Mouse (Mus musculus) cerebellum, adult 9-11 months (tissue): Measurements from ENCODE around the gene Il9r.

Experiments used
- DNase-seq: peaks from one replicate; pipeline ENCODE4 v3.0.0; 2022

The Il9r gene

DNA sequence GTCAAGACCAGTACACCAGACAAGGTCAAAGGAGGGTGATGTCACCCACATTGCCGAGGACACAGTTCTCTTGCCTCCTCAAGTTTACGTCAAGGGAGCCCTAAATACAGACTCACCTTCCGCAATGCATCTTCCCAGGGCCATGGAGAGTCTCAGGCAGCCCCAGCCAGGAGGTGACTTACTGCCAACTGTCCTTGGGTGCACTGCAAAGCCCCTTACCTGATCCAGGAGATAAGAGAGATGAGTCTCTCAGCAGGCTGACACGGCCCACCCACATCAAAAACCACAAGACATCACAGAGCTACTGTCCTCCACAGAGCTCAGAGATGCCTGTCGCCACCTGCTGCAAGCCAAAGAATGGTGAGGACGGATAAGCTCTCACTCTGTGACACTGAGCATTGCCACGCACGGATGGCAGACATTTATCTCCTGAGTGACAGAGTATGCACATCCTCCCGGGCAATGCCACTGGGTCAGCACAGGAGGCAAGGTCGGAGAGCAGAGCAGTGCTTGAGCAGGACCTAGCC, at the start of gene Il9r:
Gene Il9r (minus strand): TSS at position 205 of the 527 bp plus-strand sequence.
- DNase-seq: no peak

DNA sequence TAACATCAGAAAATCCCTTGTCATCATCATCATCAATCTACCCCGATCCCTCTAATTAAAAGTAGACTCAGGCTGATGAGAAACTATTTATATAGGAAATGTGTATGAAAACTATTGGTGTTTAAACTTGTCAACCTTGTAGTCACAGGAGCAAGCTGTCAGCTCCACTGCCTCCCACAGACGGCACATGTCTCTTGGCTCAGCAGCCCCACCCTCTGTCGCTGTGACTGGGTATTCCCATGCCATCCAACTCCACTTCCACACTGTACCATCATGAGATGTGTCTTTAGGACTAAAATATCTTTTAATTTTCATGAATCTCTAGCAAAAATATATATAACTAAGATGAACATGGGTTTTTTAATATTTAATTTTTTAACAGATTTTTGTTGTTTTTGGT, 48.3 kb upstream of the Il9r start:
- DNase-seq: no peak

DNA sequence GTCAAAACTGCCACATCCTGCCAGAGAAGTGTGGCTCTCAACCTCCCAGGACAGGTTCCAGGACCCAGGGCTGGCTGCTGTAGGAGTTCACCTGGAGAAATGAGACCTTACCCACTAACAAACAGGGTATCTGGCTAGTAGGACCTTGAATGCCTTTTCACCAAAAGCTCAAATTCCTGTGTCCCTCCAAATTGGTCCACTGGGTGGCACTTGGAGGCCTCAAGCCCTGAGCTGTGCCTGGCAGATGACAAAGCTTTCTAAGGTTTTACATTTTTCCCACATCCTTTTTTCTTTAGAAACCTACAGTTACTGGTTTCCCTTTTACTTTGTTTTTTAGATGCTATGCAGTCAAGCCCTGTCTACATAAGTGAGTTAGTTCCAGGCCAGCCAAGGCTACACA, 47.0 kb upstream of the Il9r start:
- no peak for DNase-seq

DNA sequence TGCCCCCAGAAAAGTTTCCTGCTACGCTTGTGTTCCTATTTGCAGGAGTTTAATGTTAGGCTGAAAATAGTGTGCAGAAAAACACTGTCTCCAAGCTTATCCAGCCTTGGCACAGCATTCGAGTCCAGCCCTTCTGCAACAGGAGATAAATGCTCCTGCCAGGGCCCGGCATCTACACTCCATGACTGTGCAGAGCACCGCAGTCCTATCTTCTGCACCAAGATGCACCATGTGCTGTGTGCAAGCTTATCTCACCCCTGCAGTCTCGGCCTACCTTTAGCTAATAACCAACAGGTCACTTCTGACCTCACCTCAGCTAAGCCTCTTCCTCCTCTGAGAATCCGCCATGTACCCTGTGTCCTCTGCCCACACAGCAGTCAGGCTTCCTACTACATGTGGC, 45.5 kb upstream of the Il9r start:
- DNase-seq: no peak

DNA sequence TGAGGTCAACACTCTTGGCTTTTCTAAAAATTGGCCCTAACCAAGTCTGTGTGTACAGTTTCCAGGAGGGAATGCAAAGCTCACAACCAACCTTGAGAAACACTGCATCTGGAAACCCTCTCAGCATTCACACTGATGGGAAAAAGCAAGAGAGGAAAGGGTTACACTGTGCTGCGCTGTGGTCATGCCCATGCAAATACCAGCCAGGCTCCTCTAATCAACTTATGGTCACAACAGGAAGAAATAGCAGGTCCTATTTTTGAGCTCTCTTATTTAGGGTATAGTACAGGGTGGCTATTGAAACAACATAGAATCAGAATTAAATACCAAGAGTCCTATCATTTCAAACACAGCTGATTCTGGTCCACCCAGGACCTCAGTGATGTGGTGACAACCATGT, 44.5 kb upstream of the Il9r start:
- DNase-seq: no peak

DNA sequence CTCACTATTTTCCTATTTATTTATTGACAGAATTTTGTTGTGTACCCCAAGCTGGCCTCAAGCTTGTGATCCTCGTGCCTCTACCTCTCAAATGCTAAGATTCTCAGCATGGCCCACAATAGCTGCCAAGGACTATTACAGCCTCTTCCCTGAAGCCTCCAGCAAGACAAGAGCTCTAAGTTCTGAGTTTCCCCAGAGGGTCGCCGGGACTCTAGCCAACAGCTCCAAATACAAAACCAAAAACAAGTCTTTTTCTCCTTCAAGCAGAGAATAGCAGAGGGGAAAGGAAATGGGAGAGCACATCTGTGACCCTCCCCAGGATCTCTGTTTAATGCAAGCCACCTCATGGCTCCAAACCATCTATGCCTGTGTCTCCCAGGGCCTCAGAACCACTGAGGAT, 44.0 kb upstream of the Il9r start:
- no peak for DNase-seq

DNA sequence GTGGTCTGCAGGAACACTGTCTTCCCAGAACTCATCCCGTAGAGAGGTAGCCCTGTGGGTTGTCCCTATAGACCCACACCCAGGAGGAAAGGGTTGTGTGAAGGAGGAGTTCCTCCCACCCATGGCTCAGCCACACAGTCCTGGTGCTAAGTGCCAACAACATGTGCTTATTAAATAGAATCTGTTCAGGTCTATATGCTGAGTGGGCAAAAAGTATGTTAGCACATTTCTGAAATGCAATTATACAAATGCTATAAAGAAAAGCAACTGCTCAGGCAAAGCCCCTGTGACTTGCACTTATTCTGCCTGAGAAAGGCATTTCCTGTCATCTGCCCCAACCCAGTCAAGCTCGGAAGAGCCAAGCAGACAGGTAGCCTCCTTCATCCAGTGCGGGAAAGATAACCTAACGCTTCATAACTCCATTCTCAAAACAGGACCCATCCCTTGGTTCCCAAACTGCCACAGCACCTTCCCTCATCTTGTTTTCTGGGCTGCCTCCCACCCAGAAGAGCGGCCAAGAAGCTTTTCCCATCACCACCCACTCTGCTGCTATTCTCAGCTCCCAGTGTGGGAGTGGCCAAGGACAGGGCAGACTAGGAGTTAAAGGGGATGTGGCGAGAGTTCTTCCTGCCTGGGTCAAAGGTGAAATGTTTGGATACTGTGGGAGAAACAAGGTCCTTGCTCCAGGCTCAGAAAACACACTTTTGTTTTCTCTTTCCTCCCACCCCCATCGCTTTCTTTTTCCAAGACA, 43.3 kb upstream of the Il9r start:
- no peak for DNase-seq

DNA sequence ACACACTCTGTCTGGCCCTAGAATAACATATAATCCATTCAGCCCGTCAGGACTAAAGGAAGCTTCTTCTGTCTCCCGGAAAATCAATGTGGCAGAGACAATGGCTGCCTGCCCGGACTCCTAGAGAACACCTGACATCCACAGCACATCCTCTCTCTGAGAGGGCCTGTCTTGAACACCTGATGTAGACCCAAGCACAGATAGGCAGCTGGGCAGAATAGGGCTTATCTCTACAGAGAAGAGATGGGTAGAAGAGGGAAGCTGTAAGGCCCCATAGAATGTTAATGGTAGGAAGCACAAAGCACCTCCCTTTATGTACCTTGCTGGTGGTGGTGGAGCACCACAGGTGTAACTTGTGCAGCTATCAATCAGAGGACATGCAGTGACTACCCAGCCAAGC, 42.1 kb upstream of the Il9r start:
- no peak for DNase-seq

DNA sequence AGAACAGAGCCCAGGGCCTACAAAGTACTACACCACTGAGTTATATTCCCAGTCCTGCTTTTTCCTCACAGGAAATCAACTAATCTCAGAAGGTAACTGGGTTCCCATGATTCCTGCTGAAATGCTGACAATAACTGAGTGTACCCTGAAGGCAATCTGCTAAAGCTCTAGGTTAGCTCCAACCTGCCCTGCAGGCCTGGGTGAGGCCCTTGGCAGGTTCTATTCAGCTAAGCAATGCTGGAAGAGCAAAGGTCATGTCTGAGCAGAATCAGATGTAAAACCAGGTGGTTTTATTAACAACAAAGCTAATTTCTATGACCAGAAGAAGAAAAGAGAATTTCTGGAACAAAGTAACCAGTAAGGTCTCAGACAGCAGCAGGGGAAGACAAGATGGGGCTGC, 41.3 kb upstream of the Il9r start:
- no peak for DNase-seq

DNA sequence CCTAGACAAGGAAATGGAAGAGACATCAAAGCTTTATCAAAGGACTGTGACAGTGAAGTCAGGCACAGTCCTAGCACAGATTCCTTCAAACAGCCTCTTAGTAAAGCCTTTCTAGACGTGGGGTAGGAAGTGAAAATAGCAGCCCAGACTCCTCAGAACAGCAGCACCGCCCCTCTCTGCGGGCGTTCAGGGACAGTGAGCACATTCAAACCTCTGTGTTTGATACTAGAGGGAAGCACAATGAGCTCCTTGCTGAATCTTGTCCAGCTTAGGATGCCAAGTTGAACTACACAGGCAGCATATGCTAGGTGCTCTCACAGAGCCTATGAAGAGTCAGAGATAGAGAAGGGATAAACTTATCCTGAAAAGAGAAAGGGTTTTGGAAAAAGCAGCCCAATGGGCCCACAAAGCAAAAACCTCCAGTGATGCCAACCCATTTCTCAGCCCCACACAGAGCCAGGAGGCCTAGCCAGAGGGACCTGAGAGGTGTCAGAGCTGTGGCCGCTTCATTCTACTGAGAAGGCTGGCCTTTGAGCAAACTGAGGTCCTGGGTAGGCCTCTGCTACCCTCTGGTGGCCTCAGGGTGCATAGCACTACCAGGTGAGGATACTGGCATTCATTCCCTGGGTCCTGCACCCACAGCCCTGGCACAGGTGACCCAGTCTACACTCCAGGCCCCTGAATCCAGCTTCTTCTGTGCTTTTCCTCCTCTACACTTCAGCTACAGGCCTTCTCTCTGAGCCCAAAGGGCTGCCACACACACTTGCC, 38.2 kb upstream of the Il9r start:
- peak; percentile 84 for DNase-seq

DNA sequence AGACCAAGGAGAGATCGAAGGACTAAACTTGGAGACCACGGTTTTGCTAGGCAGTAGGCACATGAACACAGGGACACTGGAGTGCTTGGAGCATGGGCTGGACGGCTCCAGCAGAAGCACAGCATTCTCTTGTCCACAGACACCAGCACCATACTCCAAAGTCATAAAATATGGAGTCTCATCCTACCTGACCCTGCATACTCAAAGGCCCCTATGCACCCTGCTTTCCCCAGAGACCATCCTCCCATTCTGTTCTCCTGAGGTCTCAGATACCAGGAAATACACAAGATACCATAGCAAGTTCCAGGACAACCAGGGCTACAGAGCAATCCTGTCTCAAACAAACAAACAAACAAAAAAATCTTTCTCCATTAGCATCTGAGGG, 37.3 kb upstream of the Il9r start:
- DNase-seq: no peak

DNA sequence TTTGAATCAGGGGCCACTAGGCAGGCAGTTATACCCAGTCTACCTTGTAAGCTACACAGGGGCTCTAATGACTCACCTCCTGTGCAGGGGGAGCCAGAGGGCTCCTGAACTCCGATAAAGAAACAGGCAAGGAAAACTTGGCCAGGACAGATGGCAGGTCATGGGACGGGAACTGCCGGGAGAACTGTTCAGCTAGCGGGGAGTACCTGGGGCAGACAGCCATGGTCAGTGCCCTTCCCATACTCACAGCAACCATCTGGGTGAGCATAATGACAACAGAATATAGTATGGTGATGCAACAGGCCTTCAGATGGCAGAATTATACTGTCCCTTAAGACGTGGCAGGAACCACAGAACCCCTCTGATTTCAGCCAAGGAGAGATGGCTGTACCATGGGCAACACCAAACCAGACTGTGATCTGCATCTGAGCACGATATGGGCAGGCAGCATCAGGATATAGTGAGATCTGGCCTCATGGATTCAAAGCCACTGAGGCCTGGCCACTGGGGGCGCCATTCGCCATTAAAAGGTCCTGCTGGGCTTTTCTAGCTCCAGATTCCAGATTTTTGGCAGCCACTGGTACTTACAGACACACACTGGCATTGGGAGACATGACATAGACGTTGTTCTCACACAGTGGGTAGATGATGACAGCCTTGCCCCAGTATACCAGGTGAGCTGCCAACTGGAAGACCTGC, 36.8 kb upstream of the Il9r start:
- DNase-seq: peak; percentile 78

DNA sequence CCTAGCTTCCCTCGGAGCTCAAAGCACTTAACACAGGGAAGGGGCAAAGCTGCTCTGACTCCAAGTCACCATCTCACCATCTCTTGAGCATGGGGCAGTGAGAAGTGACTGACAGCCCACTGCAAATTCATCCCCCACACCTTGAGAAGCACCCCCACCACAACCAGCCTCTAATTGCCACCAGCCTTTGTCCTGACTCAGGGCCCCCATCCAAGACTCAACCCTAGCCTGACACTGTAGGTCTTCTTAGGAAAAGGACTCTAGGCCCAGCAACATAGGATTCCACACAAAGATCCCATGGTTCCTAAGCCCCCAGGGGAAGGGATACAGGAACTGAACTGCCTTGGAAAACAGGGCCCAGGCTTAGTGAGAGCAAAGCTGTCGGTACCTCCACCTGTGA, 36.1 kb upstream of the Il9r start:
- peak; percentile 52 for DNase-seq

DNA sequence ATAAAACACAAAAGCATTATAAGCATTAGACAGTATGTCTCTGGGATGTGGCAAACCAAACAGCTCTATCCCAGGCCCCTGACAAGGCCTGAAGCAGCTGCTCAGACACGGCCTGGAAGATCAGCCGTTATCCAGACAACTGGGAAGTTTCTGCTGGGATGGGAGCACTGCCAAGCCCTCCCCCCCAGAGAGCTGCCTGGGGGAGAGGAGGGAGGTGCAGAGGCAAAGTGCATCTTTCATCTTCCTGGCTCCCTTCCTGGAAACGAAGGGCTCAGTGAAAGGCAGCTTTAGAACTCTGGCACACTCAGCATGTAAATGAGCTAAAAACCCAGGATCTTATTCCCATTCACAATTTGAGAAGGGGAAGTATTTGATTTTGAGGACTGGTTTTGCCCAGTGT, 35.6 kb upstream of the Il9r start:
- peak; percentile 73 for DNase-seq

DNA sequence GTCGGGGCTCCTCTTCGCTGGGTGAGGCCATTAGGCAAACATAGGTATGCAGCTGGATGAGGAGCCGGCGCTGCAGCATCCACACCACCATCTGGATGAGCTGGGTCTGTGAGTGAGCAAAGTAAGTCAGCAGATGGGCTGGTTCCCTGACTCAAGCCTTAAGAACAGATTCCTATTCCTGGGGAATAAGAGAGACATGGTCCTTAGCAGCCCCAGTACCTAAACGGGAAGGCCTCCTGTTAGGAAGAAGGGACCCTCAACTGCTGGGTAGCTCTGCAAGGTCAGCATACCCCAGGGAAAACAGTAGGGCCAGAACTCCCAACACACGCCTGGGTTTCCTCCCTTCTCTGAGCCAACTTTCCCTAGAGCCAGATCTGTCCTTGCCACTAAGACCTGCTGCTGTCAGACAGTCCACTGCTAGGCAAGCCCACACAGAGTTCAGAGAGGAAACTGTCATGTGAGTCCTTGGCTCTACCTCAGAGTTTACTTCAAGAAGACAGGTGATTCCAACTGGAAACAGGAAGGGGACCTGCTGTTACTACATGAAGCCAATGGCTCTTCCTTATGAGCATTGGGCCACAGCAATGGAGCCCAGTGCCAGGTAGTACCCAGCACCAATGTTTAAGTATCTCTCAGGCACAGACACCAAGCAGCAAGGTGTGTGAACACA, 34.9 kb upstream of the Il9r start:
- peak; percentile 36 for DNase-seq

DNA sequence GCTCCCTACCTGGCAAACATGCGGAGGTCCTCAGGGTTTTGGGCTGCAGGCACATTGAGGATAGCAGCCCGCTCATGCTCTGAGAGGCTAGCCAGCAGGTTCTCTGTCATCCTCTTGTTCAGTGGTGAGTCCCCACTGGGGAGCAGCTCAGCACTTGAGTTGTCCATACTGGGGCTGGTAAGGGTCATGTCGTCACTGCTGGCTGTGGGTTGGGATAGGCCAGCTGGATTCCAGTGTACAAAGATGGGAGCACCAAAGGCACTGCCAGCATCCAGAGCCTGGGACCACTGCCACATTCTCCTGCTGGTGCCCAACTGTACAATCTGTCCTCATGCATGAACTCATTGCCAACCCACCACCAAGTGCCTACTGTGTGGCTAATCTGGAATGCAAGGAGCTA, 33.8 kb upstream of the Il9r start:
- peak; percentile 69 for DNase-seq

DNA sequence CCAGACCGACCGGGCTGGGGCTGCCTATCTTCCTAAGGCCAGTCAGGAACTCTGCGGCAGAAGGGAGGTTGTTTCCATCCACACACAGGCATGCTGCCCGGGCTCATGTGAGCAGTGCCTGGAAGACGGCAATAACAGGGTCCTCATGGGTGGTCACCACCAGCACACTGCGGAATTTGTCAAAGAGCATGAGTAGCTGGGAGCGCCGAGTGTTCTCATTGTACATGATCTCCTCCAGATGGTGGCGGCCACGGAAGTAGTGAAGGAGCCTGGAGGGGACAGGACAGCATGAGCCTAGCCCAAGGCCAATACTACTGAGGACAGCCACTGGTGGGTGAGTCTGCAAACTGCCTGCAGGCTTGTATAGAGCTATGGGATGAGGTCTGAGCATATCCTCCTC, 32.8 kb upstream of the Il9r start:
- DNase-seq: peak; percentile 57

DNA sequence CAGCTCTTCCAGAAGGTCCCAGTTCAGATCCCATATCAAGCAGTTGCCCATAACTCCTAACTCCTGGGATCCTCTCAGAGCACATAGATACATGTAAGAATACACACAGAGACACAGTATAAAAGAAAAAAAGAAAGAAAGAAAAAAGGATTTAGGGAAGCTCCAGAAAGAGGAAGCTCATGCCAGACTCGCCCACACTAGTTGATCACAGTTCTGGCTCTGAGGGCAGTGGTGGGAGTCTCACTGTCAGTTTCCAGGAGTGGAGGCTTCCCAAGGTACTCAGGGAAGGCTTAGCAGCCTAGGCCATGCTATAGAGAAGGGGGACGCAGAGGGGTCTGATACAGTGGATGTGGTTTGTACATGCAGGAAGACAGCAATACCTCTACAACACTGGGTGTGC, 31.0 kb upstream of the Il9r start:
- DNase-seq: peak; percentile 12

DNA sequence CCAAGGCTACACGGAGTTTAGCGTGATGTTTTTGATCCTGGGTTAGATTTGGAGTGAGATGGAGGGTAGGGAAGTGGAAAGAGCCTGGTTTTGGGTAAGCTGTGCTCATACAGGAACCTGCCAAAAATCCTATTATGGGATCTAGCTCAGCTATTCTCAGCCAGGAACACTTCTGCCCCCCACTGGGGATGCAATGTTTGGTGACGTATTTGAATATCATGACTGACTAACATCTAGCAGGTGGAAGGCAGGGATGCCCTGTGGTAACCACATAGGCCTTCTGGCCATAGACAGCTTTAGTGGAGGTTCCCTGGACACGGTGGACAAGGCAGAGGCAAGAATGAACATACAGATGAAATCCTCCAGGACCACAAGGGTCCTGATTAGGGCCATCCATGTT, 30.1 kb upstream of the Il9r start:
- peak; percentile 69 for DNase-seq

DNA sequence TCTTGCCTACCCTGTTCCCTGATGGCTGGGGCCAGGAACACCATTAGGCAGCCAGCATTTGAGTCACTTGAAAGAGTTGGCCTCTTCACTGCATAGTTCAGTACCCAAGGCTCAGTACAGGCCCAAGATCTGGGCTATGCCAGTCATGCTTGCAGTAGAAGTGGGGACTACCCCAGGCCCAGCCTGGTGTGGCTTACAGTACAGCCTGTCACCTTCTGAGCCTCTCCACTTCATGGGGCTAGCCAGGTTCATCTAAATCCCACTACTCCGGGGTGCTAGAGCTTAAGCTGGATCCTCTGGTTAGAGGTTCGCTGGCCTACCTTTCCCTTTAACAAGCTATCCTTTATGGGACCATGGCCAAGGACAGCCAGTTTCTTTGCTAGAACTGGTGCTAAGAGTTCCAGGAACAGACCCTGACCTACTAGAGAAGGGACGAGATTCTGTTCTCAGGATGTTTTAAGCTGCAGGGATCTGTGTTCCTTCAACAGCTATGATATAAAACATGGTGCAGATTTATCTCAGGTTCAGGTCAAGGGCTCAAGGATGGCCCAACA, 28.3 kb upstream of the Il9r start:
- DNase-seq: no peak

DNA sequence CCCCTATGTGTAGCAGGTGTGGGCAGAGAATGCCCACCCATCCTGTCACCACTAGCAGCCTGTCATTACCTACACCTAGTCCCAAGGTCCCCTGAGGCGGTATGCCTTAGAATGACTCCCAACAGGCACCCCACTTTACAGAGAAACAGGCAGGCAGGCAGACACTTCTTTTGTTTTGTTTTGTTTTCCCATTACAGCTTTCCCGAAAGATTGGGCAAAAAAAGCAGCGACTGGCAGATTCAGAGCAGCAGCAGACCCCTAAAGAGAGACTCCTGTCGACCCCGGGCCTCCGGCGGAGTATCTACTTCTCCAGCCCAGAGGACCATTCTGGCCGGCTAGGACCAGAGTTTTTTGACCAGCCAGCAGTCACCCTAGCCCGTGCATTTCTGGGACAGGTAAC, 27.5 kb upstream of the Il9r start:
- peak; percentile 51 for DNase-seq

DNA sequence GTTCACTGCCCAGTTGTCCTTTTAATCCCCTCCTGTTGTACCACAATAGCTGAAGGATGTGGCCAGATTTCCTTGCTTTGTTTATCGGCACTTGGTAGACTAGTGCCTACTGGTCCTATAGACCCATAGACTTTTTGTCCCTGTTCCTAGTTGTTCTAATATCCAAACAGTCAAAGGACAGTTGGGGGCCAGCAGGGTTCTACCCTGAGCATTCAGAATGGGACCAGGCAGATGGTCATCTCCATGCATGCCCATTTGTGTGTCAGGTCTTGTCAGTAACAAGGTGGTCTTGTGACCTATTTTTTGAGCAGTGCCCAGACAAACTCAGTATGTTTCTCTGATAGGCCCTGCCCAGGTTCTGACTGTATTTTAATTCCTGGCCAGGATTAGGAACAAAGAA, 27.0 kb upstream of the Il9r start:
- peak; percentile 78 for DNase-seq
